Mouse (Mus musculus): Measurements from ENCODE around the gene Cdh26. TPM values are rescaled to one million over a fixed set of nuclear protein-coding genes. Genes with fewer than 3 reads are reported as not detected.

Gene Cdh26
- total and polyA plus RNA-seq, 3 experiments: not detected

GRCm38 (mm10) chr2:178460353-178460752 is 30.0 kb downstream of the Cdh26 start:
- H3K27me3 ChIP-seq (ENCODE audit: control insufficient read depth in 1 of 2, insufficient read depth in 2 of 2, low read length in 2 of 2): no peaks in the 10 kb centered on the region
- H3K4me1 ChIP-seq (ENCODE audit: control insufficient read depth in 1 of 2, insufficient read depth in 2 of 2, low read length in 2 of 2): no peaks in the 10 kb centered on the region
- no peaks in the 10 kb centered on the region for H3K9me3 ChIP-seq (replicated peaks; ENCODE audit: insufficient read depth, low read length)
- H3K4me3 ChIP-seq (ENCODE audit: control insufficient read depth in 1 of 2, insufficient read depth in 1 of 2, low read depth in 2 of 2, low read length in 2 of 2): no peak overlapping the region
- DNase-seq (ENCODE audit: low read depth, low spot score): no peak
- no peak overlapping the region for H3K9ac ChIP-seq (ENCODE audit: control insufficient read depth, low read depth, low read length, poor library complexity, severe bottlenecking)
- TF ChIP-seq SMC3 (IDR thresholded peaks at IDR 0.05; ENCODE audit: low read depth, low read length): no peak
- no peak for TF ChIP-seq GABPA (IDR thresholded peaks at IDR 0.05; ENCODE audit: low read depth, low read length)
- no peak for TF ChIP-seq BHLHE40 (IDR thresholded peaks at IDR 0.05; ENCODE audit: borderline replicate concordance, low read depth, low read length)
- no peak for TF ChIP-seq MAZ (IDR thresholded peaks at IDR 0.05; ENCODE audit: low read depth, low read length)
- TF ChIP-seq MEF2A (IDR thresholded peaks at IDR 0.05; ENCODE audit: extremely low read depth, insufficient replicate concordance, low read depth, low read length, poor library complexity, severe bottlenecking): no peak
- TF ChIP-seq HCFC1 (IDR thresholded peaks at IDR 0.05; ENCODE audit: low read depth, low read length): no peak
- TF ChIP-seq NELFE (IDR thresholded peaks at IDR 0.05; ENCODE audit: low read depth, low read length): no peak
- H3K36me3 ChIP-seq (ENCODE audit: control insufficient read depth in 1 of 2, insufficient read depth in 2 of 2, low read length in 2 of 2): no peaks in the 10 kb centered on the region
- no peaks in the 10 kb centered on the region for H3K79me2 ChIP-seq (ENCODE audit: control insufficient read depth, insufficient read depth, low read length, poor library complexity)
- no peak overlapping the region for H3K27ac ChIP-seq (ENCODE audit: control insufficient read depth, low read depth, low read length)

DNA sequence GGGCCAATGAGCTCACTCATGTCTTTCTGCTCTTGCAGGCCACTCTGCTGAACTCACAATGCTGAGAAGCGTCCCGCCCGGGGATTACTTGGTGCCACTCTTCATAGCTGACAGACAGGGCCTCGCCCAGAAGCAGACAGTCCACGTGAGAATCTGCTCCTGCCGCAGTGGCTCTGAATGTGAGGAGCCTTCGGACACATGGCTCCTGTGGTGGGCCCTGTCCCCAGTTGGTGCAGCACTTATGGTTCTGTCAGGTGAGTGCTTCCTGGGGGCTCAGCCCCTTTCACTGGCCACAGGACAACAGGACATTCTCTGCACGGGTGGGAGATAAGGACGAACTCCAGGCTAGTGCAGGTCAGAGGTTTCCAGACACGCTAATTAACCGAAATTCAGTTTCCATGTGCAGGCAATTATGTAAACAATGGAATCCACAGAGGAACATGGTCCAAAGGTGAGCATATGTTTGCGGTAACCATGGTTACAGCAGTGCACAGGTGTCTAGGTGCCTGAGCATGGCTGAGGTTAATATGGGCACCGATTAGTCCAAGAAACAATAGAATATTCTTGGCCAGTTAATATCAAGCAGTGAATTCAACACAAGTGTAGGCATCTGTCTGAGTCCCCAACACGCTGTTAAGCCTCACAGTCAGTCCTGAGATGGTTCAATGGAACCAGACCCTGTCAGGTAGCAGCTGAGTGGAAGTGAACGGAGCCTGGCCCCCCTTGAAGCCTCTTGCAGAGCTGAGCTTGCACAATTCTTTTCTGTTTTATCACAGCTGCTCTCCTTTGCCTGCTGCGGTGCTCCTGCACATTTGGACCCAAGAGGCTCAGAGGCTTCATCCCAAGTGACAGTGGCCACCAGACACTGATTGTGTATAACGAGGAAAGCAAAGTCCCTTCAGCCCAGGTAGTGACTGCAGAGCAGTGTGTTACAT is 41.5 kb downstream of the Cdh26 start:
- Histone ChIP-seq H3K27ac (ENCODE audit: control insufficient read depth, low read depth, low read length) (no peak overlapping the region), H3K4me3 (ENCODE audit: control insufficient read depth in 1 of 2, insufficient read depth in 1 of 2, low read depth in 2 of 2, low read length in 2 of 2) (no peak overlapping the region), H3K9me3 (replicated peaks; ENCODE audit: insufficient read depth, low read length) (no peaks in the 10 kb centered on the region), H3K36me3 (ENCODE audit: control insufficient read depth in 1 of 2, insufficient read depth in 2 of 2, low read length in 2 of 2) (no peaks in the 10 kb centered on the region), H3K4me1 (ENCODE audit: control insufficient read depth in 1 of 2, insufficient read depth in 2 of 2, low read length in 2 of 2) (no peaks in the 10 kb centered on the region), H3K9ac (ENCODE audit: control insufficient read depth, low read depth, low read length, poor library complexity, severe bottlenecking) (no peak overlapping the region), H3K79me2 (ENCODE audit: control insufficient read depth, insufficient read depth, low read length, poor library complexity) (no peaks in the 10 kb centered on the region), H3K27me3 (ENCODE audit: control insufficient read depth in 1 of 2, insufficient read depth in 2 of 2, low read length in 2 of 2) (no peaks in the 10 kb centered on the region)
- TF ChIP-seq E2F4 (IDR thresholded peaks at IDR 0.05; ENCODE audit: borderline replicate concordance, low read depth, low read length) (no peak), POLR2AphosphoS5 (IDR thresholded peaks at IDR 0.05; ENCODE audit: borderline replicate concordance, low read depth, low read length) (no peak), TCF12 (IDR thresholded peaks at IDR 0.05; ENCODE audit: low read depth, low read length) (no peak), RCOR1 (IDR thresholded peaks at IDR 0.05; ENCODE audit: low read depth, low read length) (no peak), ZMIZ1 (IDR thresholded peaks at IDR 0.05; ENCODE audit: low read depth, low read length) (no peak), MXI1 (IDR thresholded peaks at IDR 0.05; ENCODE audit: low read depth, low read length) (no peak), CHD2 (IDR thresholded peaks at IDR 0.05; ENCODE audit: low read length) (no peak), MEF2A (IDR thresholded peaks at IDR 0.05; ENCODE audit: extremely low read depth, insufficient replicate concordance, low read depth, low read length, poor library complexity, severe bottlenecking) (no peak)
- no peak for DNase-seq (ENCODE audit: low read depth, low spot score)

All from MEL (cell line).